Mouse (Mus musculus) stomach, postnatal 0 days (tissue): Measurements from ENCODE around the gene Esf1.

Experiments used
- CTCF ChIP-seq: IDR thresholded peaks from 2 replicates; pipeline ENCODE4 v1.5.1; 2016; ENCODE audit warnings: antibody characterized with exemption, low read depth, mild to moderate bottlenecking, moderate library complexity
- EP300 ChIP-seq: optimal IDR thresholded peaks from 2 replicates; pipeline ENCODE3; 2016; ENCODE audit warnings: antibody characterized with exemption

GRCm38 (mm10) chr2:140170127-140170802 is at the start of gene Esf1, which contains the start of gene Ndufaf5:
- TF ChIP-seq EP300 (no peak), CTCF (no peak)
